Mouse (Mus musculus) midbrain, embryonic 15.5 days (tissue): ENCODE results near the gene Tmx1. TPM values are rescaled to one million over a fixed set of nuclear protein-coding genes. Genes with fewer than 3 reads are reported as not detected.
A peak's percentile ranks its signal among the peaks of the same experiment; 100 is the strongest.

ENCODE experiments used
- ATAC-seq: fragments of 200-750 bp; cut with Nextera tagmentation; replicated peaks from 2 replicates; pipeline ENCODE4 v1.8.0; 2017; ENCODE audit warnings: moderate TSS enrichment
- H3K27ac ChIP-seq: fragments of 300-500 bp; sonication (generic); 2 replicates; pipeline ENCODE4 v1.5.1; 2015; ENCODE audit warnings: mild to moderate bottlenecking, inconsistent platforms
- H3K27me3 ChIP-seq: fragments of 300-500 bp; sonication (generic); replicated peaks from 2 replicates; pipeline ENCODE4 v1.6.1; 2015; ENCODE audit warnings: inconsistent platforms
- H3K36me3 ChIP-seq: fragments of 300-500 bp; sonication (generic); replicated peaks from 2 replicates; pipeline ENCODE4 v1.6.1; 2015; ENCODE audit warnings: inconsistent platforms
- H3K4me1 ChIP-seq: fragments of 300-500 bp; sonication (generic); 2 replicates; pipeline ENCODE4 v1.6.1; 2015; ENCODE audit warnings: inconsistent platforms
- H3K4me2 ChIP-seq: fragments of 300-500 bp; sonication (generic); 2 replicates; pipeline ENCODE4 v1.6.1; 2015; ENCODE audit warnings: inconsistent platforms, mild to moderate bottlenecking, moderate library complexity
- H3K4me3 ChIP-seq: fragments of 300-500 bp; sonication (generic); 2 replicates; pipeline ENCODE4 v1.5.1; 2015; ENCODE audit warnings: mild to moderate bottlenecking, inconsistent platforms
- H3K9ac ChIP-seq: fragments of 300-500 bp; sonication (generic); 2 replicates; pipeline ENCODE4 v1.6.1; 2015; ENCODE audit warnings: mild to moderate bottlenecking, inconsistent platforms
- H3K9me3 ChIP-seq: fragments of 300-500 bp; sonication (generic); 2 replicates; pipeline ENCODE4 v1.6.1; 2016; ENCODE audit warnings: inconsistent platforms
- WGBS: fragments of 180-500 bp; shearing (Covaris S2); methylation state at CpG from one replicate; pipeline ENCODE4 v1.1.7; 2015; ENCODE audit warnings: mixed read lengths; 5-methylcytosine and 5-hydroxymethylcytosine counted together
- polyA plus RNA-seq: library from polyadenylated mRNA; unstranded; fragments of >200 nt; fragmentation: Nextera tagmentation; extraction: Ambion mirVana; gene quantifications from 2 replicates; pipeline ENCODE4 v1.2.1, GENCODE M21; 2015

Gene Tmx1
- polyA plus RNA-seq, 1 experiment from 2014 or later, result 135 TPM

GRCm38 (mm10) chr12:70495282-70495922 lies 42.5 kb downstream of the Tmx1 start:
- Histone ChIP-seq H3K4me2 (no peak overlapping the region), H3K9me3 (no peaks in the 10 kb centered on the region), H3K27ac (no peak overlapping the region), H3K9ac (no peak overlapping the region), H3K4me3 (no peak overlapping the region), H3K27me3 (no peaks in the 10 kb centered on the region), H3K36me3 (no peaks in the 10 kb centered on the region), H3K4me1 (peaks cover 16% of the 10 kb centered on the region)
- WGBS, result 42% methylated on average over 4 of the region's 4 CpGs
- ATAC-seq, result peak; percentile 43

GRCm38 (mm10) chr12:70498091-70498490 lies 45.2 kb downstream of the Tmx1 start:
- H3K27ac ChIP-seq, result peak overlapping the region; percentile 6
- peaks cover 16% of the 10 kb centered on the region for H3K4me1 ChIP-seq
- no peak overlapping the region for H3K4me2 ChIP-seq
- no peaks in the 10 kb centered on the region for H3K9me3 ChIP-seq
- H3K27me3 ChIP-seq, result no peaks in the 10 kb centered on the region
- H3K4me3 ChIP-seq, result no peak overlapping the region
- WGBS, result 48% methylated on average over 3 of the region's 3 CpGs
- no peak for ATAC-seq
- H3K9ac ChIP-seq, result no peak overlapping the region
- H3K36me3 ChIP-seq, result no peaks in the 10 kb centered on the region

GRCm38 (mm10) chr12:70505971-70506370 lies 53.1 kb downstream of the Tmx1 start:
- no peaks in the 10 kb centered on the region for H3K36me3 ChIP-seq
- H3K9ac ChIP-seq, result no peak overlapping the region
- no peaks in the 10 kb centered on the region for H3K27me3 ChIP-seq
- no peak overlapping the region for H3K27ac ChIP-seq
- WGBS, result 72% methylated on average over 5 of the region's 5 CpGs
- peak; percentile 24; the same call in 1 of the 2 replicates for ATAC-seq
- H3K4me2 ChIP-seq, result no peak overlapping the region
- no peaks in the 10 kb centered on the region for H3K9me3 ChIP-seq
- 0 out of 2 replicates have a peak, but pooled peaks cover 6% of the 10 kb centered on the region for H3K4me1 ChIP-seq
- no peak overlapping the region for H3K4me3 ChIP-seq

- H3K4me1 ChIP-seq, result no peaks in the 10 kb centered on the region
- no peak overlapping the region for H3K9ac ChIP-seq
- no peak overlapping the region for H3K4me2 ChIP-seq
- H3K27ac ChIP-seq, result no peak overlapping the region
- no peak for ATAC-seq
- no peaks in the 10 kb centered on the region for H3K36me3 ChIP-seq
- no peaks in the 10 kb centered on the region for H3K27me3 ChIP-seq
- 92% methylated on average over 5 of the region's 5 CpGs for WGBS
- no peak overlapping the region for H3K4me3 ChIP-seq
- H3K9me3 ChIP-seq, result no peaks in the 10 kb centered on the region
Observed at GRCm38 (mm10) chr12:70512023-70512422, 59.1 kb downstream of the Tmx1 start.

- 96% methylated on average over 2 of the region's 2 CpGs for WGBS
- H3K4me1 ChIP-seq, result no peaks in the 10 kb centered on the region
- no peak overlapping the region for H3K4me2 ChIP-seq
- H3K4me3 ChIP-seq, result no peak overlapping the region
- ATAC-seq, result no peak
- no peak overlapping the region for H3K27ac ChIP-seq
- H3K27me3 ChIP-seq, result no peaks in the 10 kb centered on the region
- no peaks in the 10 kb centered on the region for H3K9me3 ChIP-seq
- no peaks in the 10 kb centered on the region for H3K36me3 ChIP-seq
- no peak overlapping the region for H3K9ac ChIP-seq
Observed at GRCm38 (mm10) chr12:70512431-70512830, 59.5 kb downstream of the Tmx1 start.

Other genes with a start within 250 kb of the Tmx1 start
- 8.6 and 9.1 TPM in 2 replicates for gene Pygl, start 221.6 kb upstream of the Tmx1 start, polyA plus RNA-seq
- 89.2 and 91.8 TPM in 2 replicates for gene Trim9, start 105.5 kb upstream of the Tmx1 start, polyA plus RNA-seq